Mouse (Mus musculus) midbrain, embryonic 11.5 days (tissue): ENCODE measurements at regions not wholly inside any gene's neighbourhood (a gene's known extent, or its start where the extent isn't known, plus 50 kb on each side); places are given as distances from the start of the nearest gene placed in this dataset.

ENCODE experiments used
- ATAC-seq: fragments of 200-750 bp; cut with Nextera tagmentation; 2 replicates; pipeline ENCODE4 v1.8.0; 2017; ENCODE audit warnings: moderate TSS enrichment, moderate library complexity; ENCODE audit not compliant: low FRiP score
- DNase-seq: peaks from one replicate; pipeline ENCODE4 v3.0.0; 2015; ENCODE audit warnings: low spot score; ENCODE audit errors: missing footprints
- H3K27ac ChIP-seq: fragments of 300-500 bp; sonication (generic); 2 replicates; pipeline ENCODE4 v1.5.1; 2014; ENCODE audit warnings: low read depth, low read length
- H3K27me3 ChIP-seq: fragments of 300-500 bp; sonication (generic); 2 replicates; pipeline ENCODE4 v1.6.1; 2014; ENCODE audit warnings: mild to moderate bottlenecking, low read length, moderate library complexity, mixed read lengths; ENCODE audit not compliant: control insufficient read depth, insufficient read depth
- H3K36me3 ChIP-seq: fragments of 300-500 bp; sonication (generic); 2 replicates; pipeline ENCODE4 v1.6.1; 2014; ENCODE audit warnings: mild to moderate bottlenecking, low read length, moderate library complexity, mixed read lengths; ENCODE audit not compliant: control insufficient read depth, insufficient read depth
- H3K4me1 ChIP-seq: fragments of 300-500 bp; sonication (generic); 2 replicates; pipeline ENCODE4 v1.6.1; 2014; ENCODE audit warnings: low read length; ENCODE audit not compliant: control insufficient read depth, insufficient read depth
- H3K4me2 ChIP-seq: fragments of 300-500 bp; sonication (generic); 2 replicates; pipeline ENCODE4 v1.6.1; 2014; ENCODE audit warnings: mild to moderate bottlenecking, moderate library complexity
- H3K4me3 ChIP-seq: fragments of 300-500 bp; sonication (generic); 2 replicates; pipeline ENCODE4 v1.5.1; 2014; ENCODE audit warnings: low read depth, low read length
- H3K9ac ChIP-seq: fragments of 300-500 bp; sonication (generic); 2 replicates; pipeline ENCODE4 v1.6.1; 2014; ENCODE audit warnings: low read length
- H3K9me3 ChIP-seq: fragments of 300-500 bp; sonication (generic); 2 replicates; pipeline ENCODE4 v1.6.1; 2016; ENCODE audit warnings: low read length; ENCODE audit not compliant: control insufficient read depth
- WGBS: fragments of 180-500 bp; shearing (Covaris S2); extraction: QIAGEN DNeasy Blood & Tissue Kit; methylation state at CpG from one replicate; pipeline ENCODE4 v1.1.7; 2014; 5-methylcytosine and 5-hydroxymethylcytosine counted together

DNA sequence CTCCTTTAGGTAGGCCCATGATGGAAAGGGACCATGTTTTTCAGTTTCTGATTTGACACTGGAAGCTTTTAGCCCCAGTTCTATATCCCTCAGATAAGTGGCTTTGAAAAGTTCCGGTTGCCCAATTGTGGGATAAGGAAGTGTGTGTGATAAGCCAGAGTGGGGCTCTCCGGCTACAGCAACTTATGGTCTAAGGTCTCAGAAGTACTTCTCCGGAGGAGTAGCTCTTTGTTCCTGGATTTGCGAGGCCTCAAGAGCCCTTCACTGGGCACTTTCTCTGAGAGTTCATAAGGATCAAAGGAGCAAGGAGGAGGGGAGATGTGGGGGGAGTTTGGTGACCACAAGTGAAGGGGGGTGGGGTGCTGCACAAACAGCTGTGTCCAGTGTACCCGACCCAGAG is 118.3 kb upstream of the Id2 start:
- 49% methylated on average over 5 of the region's 5 CpGs for WGBS
- no peaks in the 10 kb centered on the region for H3K36me3 ChIP-seq
- no peaks in the 10 kb centered on the region for H3K27me3 ChIP-seq
- H3K9me3 ChIP-seq = no peaks in the 10 kb centered on the region
- H3K27ac ChIP-seq = no peak overlapping the region
- DNase-seq (no peak), ATAC-seq (no peak)
- H3K9ac ChIP-seq = no peak overlapping the region
- H3K4me1 ChIP-seq = peaks cover 2% of the 10 kb centered on the region; the same call in 1 of the 2 replicates
- H3K4me2 ChIP-seq = no peak overlapping the region
- no peak overlapping the region for H3K4me3 ChIP-seq

DNA sequence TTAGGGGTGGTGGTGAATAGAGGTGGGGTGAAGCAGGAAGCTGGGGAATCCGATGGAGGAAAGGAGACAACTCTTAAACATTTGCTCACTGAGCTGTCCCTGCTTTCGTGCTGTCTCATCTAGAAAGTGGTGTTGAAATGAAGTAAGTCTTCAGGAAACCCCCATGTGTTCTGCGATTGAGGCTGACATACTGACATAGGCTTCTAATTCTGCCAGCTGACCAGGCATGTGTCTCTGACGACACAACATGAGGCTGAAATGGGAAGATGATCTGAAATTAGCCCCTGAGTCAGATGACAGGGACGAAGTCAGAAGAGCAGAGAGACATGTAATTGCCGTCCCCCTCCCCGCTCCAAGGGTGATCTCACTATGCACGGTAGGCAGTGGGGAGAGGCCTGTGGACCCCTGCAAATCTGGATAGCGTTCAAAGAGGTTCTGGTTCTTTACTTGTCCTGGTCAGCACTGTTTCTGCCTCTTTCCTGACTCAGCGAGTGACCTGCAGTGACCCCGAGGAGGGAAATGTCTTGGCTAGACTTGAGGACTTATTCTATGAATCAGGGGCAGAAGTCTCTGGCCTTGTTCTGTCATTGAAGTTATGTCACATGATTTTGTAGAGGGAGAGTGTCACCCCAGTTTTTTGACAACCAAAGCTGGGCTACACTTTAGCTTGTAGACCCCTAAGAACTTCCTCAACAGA is 117.0 kb upstream of the Id2 start:
- 89% methylated on average over 11 of the region's 11 CpGs for WGBS
- no peaks in the 10 kb centered on the region for H3K9me3 ChIP-seq
- no peaks in the 10 kb centered on the region for H3K36me3 ChIP-seq
- DNase-seq (no peak), ATAC-seq (no peak)
- H3K9ac ChIP-seq = no peak overlapping the region
- H3K4me1 ChIP-seq = peaks cover 3% of the 10 kb centered on the region
- H3K4me2 ChIP-seq = no peak overlapping the region
- no peaks in the 10 kb centered on the region for H3K27me3 ChIP-seq
- no peak overlapping the region for H3K27ac ChIP-seq
- H3K4me3 ChIP-seq = no peak overlapping the region

DNA sequence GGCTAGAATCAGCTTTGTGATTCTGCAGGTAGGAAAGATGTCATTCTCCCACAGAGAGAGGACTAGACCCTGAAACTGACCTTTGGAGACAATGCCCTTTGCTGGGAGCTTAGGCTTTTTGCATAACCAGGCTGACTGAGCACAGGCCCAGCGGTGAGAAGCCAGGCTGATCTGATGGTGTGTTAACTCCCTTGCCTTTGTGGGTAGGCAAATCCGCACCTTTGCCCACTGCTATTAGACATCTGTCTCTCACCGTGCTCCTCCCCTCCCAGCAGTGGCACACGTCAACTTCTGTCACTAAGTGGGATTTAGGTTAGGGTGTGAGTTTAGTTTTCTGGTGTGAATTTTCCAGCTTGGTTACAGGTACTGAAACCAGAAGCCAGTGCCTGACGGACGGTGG is 114.4 kb upstream of the Id2 start:
- Histone ChIP-seq H3K9ac (no peak overlapping the region), H3K36me3 (no peaks in the 10 kb centered on the region), H3K27me3 (no peaks in the 10 kb centered on the region), H3K27ac (no peak overlapping the region), H3K4me1 (peaks cover 4% of the 10 kb centered on the region), H3K4me2 (no peak overlapping the region), H3K4me3 (no peak overlapping the region), H3K9me3 (no peaks in the 10 kb centered on the region)
- ATAC-seq (no peak), DNase-seq (no peak)
- 65% methylated on average over 6 of the region's 6 CpGs for WGBS

DNA sequence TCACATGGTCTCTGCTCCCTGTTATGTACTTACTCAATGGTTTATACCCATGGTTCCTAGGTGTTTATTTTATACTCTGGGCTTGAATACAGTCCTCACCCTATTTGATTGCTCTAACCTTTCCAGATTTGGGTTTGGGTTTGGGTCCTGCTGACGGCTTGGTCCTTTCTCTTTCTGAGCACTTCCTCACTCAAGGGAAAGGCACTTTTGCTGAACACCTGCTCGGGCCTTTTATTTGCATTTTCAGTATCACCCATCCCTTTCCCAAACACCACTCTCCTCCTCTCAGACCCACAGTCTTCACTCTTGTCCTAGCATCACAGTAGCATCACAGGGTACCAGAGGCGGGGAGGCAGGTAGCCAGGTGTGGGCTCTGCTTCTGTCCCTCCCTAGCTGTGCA is 113.7 kb upstream of the Id2 start:
- Histone ChIP-seq H3K4me1 (peaks cover 4% of the 10 kb centered on the region), H3K27ac (no peak overlapping the region)

DNA sequence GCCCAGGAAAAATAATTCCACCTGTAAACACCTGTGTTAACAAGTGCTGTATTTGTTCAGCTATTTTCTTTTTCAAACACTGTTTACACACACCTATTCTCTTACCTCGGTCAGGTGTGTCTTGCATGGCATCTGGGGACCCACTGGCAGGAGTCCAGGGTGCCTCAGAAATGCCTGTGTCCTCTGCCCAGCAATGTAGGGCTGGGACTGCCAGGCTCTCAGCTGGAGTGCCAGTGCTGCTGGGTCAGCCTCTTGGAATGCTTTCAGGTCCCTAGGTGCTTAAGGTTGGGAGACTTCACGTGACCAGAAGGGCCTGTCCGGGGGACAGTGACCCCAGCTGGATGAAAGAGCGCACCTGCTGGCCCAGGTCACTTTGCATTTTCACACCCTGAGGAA is 112.4 kb upstream of the Id2 start:
- Histone ChIP-seq H3K9me3 (no peaks in the 10 kb centered on the region), H3K4me2 (no peak overlapping the region), H3K4me3 (no peak overlapping the region), H3K27me3 (no peaks in the 10 kb centered on the region), H3K4me1 (peaks cover 4% of the 10 kb centered on the region), H3K9ac (no peak overlapping the region), H3K27ac (no peak overlapping the region), H3K36me3 (no peaks in the 10 kb centered on the region)
- DNase-seq = no peak
- WGBS = 27% methylated on average over 4 of the region's 4 CpGs
- ATAC-seq = no peak

More for the DNA sequence above, 113.7 kb upstream of the Id2 start:
- no peaks in the 10 kb centered on the region for H3K9me3 ChIP-seq
- H3K36me3 ChIP-seq = no peaks in the 10 kb centered on the region
- H3K9ac ChIP-seq = no peak overlapping the region
- no peaks in the 10 kb centered on the region for H3K27me3 ChIP-seq
- 86% methylated on average over 3 of the region's 3 CpGs for WGBS
- H3K4me2 ChIP-seq = no peak overlapping the region
- ATAC-seq (no peak), DNase-seq (no peak)
- no peak overlapping the region for H3K4me3 ChIP-seq

DNA sequence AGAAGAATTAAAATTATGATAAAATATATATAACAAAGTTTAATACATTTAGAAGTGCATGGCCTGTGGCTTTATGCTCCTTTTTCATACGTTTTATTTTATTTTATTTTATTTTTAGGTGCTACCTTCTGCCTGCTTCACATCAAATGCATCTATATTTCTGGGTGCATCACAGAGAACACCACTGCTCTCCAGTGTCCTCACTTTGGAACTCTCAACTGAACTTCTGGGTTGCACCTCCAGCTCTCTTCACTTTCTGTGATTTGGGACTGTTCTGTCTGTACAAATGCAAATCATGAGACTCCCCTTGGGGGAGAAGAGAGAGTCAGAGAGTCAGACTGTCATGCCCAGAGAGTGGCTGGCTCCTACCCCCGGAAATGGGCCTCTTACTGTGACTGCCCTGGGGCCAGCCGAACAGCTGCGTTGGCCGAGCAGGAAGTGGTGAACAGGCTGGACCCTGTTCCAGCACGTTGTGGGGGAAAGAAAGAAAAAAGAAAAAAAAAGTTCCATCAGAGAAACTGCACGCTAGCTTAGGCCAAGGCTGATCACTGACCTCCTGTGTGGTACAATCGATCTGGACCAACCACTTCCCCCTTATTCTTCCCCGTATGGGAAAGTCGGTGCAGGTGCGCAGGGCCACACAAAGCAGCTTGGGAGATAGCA is 111.9 kb upstream of the Id2 start:
- H3K4me3 ChIP-seq = no peak overlapping the region
- no peak overlapping the region for H3K9ac ChIP-seq
- no peaks in the 10 kb centered on the region for H3K36me3 ChIP-seq
- no peaks in the 10 kb centered on the region for H3K9me3 ChIP-seq
- 39% methylated on average over 11 of the region's 11 CpGs for WGBS
- no peaks in the 10 kb centered on the region for H3K27me3 ChIP-seq
- DNase-seq = no peak
- ATAC-seq = no peak
- no peak overlapping the region for H3K27ac ChIP-seq
- no peak overlapping the region for H3K4me2 ChIP-seq
- H3K4me1 ChIP-seq = peaks cover 4% of the 10 kb centered on the region

DNA sequence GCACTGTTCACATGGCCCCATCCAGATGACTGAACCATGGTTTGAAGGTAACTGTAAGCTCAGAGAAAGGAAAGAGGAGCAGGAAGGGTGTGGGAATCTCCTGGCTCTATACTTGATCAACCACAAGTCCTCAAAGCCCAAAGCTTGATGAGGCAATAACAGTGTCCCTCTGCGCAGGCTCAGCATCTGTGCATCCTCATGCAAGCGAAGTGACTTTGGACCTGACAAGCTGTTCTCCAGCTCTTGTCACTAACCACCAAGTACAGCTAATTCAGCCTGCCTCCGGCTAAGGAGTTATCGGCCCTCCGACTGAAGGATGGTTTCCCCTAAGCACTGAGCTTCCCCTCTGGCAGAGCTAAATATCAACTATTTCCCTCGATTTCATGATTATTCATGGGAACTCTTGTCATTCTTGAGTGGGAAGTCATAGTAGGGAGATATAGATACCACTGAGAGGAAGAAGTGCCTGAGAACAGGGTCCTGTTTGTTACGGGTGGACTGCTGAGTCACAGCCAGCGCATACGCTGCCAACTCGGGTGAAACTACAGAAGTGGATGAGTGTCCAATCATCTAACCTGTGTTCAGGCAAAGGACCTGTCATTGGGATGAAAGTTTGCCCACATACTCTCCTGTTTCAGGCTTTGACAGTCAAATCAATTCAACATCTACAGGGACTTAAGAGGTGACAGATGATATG is 106.6 kb upstream of the Id2 start:
- Histone ChIP-seq H3K9ac (no peak overlapping the region), H3K4me3 (no peak overlapping the region), H3K27me3 (no peaks in the 10 kb centered on the region), H3K9me3 (no peaks in the 10 kb centered on the region; the same call in 1 of the 2 replicates), H3K4me1 (no peaks in the 10 kb centered on the region), H3K36me3 (no peaks in the 10 kb centered on the region), H3K27ac (no peak overlapping the region), H3K4me2 (no peak overlapping the region)
- ATAC-seq (no peak), DNase-seq (no peak)
- WGBS = 94% methylated on average over 10 of the region's 10 CpGs

DNA sequence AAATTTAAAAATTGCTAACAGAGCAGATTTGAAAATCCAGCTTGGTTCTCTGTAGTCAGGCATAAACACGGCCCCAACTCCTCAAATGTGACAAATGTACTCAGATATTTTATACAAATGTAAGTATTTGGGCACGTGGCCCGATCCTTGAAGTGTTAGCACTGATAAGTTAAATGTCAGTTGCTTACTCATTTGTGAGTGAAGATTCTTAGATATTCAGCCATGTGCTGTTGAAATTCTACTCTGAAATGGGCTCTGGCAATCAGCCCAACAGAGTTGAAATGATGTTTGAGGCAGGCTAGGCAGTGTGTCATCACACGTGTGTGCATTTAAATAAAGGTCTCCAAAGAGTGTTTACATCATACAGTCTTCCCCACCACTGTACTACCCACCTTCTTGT is 103.2 kb upstream of the Id2 start:
- Histone ChIP-seq H3K4me2 (no peak overlapping the region), H3K4me1 (no peaks in the 10 kb centered on the region), H3K27me3 (no peaks in the 10 kb centered on the region), H3K27ac (no peak overlapping the region), H3K9me3 (no peaks in the 10 kb centered on the region; the same call in 1 of the 2 replicates), H3K36me3 (no peaks in the 10 kb centered on the region), H3K4me3 (no peak overlapping the region), H3K9ac (no peak overlapping the region)
- no peak for DNase-seq
- no peak for ATAC-seq
- 92% methylated on average over 4 of the region's 4 CpGs for WGBS

DNA sequence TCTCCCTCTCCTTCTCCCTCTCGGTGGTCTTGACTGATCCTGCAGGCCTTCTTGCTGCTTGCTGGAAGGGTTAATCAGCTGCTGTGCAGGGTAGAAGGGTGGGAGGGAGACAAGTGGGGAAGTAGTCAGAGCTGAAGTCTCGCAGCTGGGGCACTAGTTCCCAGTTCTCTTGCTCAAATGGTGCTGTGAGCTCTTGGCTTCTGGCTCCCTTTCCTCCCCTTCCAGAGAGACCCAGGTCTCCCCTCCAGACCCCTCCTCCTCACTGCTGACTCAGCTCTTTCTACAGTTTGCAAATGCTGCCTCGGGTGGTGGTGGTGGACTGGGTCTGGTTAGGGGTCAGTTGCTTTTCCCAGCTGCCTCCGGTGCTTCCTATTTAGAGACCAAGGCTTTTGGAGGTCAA is 100.8 kb upstream of the Id2 start:
- H3K4me3 ChIP-seq = no peak overlapping the region
- H3K9me3 ChIP-seq = no peaks in the 10 kb centered on the region; the same call in 1 of the 2 replicates
- no peaks in the 10 kb centered on the region for H3K4me1 ChIP-seq
- 28% methylated on average over 4 of the region's 4 CpGs for WGBS
- DNase-seq (no peak), ATAC-seq (no peak)
- no peak overlapping the region for H3K9ac ChIP-seq
- H3K27me3 ChIP-seq = no peaks in the 10 kb centered on the region
- H3K27ac ChIP-seq = no peak overlapping the region
- H3K4me2 ChIP-seq = no peak overlapping the region
- no peaks in the 10 kb centered on the region for H3K36me3 ChIP-seq
